Mouse (Mus musculus) hindbrain, embryonic 11.5 days (tissue): ENCODE measurements around the gene Asgr2. TPM values are rescaled to one million over a fixed set of nuclear protein-coding genes. Genes with fewer than 3 reads are reported as not detected.
"Not testable (repeated sequence)": the region's sequence is repeated elsewhere in the genome, so short reads cannot be mapped to it uniquely, and the experiment has no call there.

ENCODE experiments used
- ATAC-seq: fragments of 200-750 bp; cut with Nextera tagmentation; 2 replicates; pipeline ENCODE4 v1.8.0; 2017; ENCODE audit warnings: mild to moderate bottlenecking, moderate TSS enrichment, moderate library complexity; ENCODE audit not compliant: low FRiP score
- DNase-seq: peaks from one replicate; pipeline ENCODE4 v3.0.0-alpha.2; 2015; ENCODE audit warnings: low spot score
- H3K27ac ChIP-seq: fragments of 300-500 bp; sonication (generic); 2 replicates; pipeline ENCODE4 v1.5.1; 2014; ENCODE audit warnings: mild to moderate bottlenecking, low read depth, low read length
- H3K27me3 ChIP-seq: fragments of 300-500 bp; sonication (generic); 2 replicates; pipeline ENCODE4 v1.6.1; 2014; ENCODE audit warnings: mild to moderate bottlenecking, low read length, moderate library complexity, mixed read lengths; ENCODE audit not compliant: control insufficient read depth, insufficient read depth
- H3K36me3 ChIP-seq: fragments of 300-500 bp; sonication (generic); 2 replicates; pipeline ENCODE4 v1.6.1; 2014; ENCODE audit warnings: mild to moderate bottlenecking, low read length, moderate library complexity, mixed read lengths; ENCODE audit not compliant: control insufficient read depth, insufficient read depth
- H3K4me1 ChIP-seq: fragments of 300-500 bp; sonication (generic); replicated peaks from 2 replicates; pipeline ENCODE4 v1.6.1; 2014; ENCODE audit warnings: low read length, mixed read lengths; ENCODE audit not compliant: control insufficient read depth, insufficient read depth
- H3K4me2 ChIP-seq: fragments of 300-500 bp; sonication (generic); replicated peaks from 2 replicates; pipeline ENCODE4 v1.6.1; 2014; ENCODE audit warnings: mild to moderate bottlenecking, low read depth, low read length
- H3K4me3 ChIP-seq: fragments of 300-500 bp; sonication (generic); 2 replicates; pipeline ENCODE4 v1.5.1; 2014; ENCODE audit warnings: low read depth, low read length
- H3K9ac ChIP-seq: fragments of 300-500 bp; sonication (generic); 2 replicates; pipeline ENCODE4 v1.6.1; 2014; ENCODE audit warnings: low read depth, low read length
- H3K9me3 ChIP-seq: fragments of 300-500 bp; sonication (generic); 2 replicates; pipeline ENCODE4 v1.6.1; 2016; ENCODE audit warnings: low read length; ENCODE audit not compliant: control insufficient read depth
- WGBS: fragments of 180-500 bp; shearing (Covaris S2); extraction: QIAGEN DNeasy Blood & Tissue Kit; methylation state at CpG from one replicate; pipeline ENCODE4 v1.1.7; 2014; 5-methylcytosine and 5-hydroxymethylcytosine counted together
- polyA plus RNA-seq: library from polyadenylated mRNA; unstranded; fragments of >200 nt; fragmentation: Nextera tagmentation; extraction: Ambion mirVana; gene quantifications from 2 replicates; pipeline ENCODE4 v1.2.1, GENCODE M21; 2014

The Asgr2 gene
- polyA plus RNA-seq, 1 experiment from 2014 or later: not detected

- Histone ChIP-seq H3K9me3 (no peaks in the 10 kb centered on the region), H3K36me3 (no peaks in the 10 kb centered on the region), H3K4me2 (no peak overlapping the region), H3K4me3 (no peak overlapping the region), H3K9ac (no peak overlapping the region), H3K27me3 (no peaks in the 10 kb centered on the region), H3K27ac (no peak overlapping the region), H3K4me1 (no peaks in the 10 kb centered on the region)
- 76% methylated on average over 8 of the region's 8 CpGs for WGBS
- DNase-seq (no peak), ATAC-seq (no peak)
Observed at GRCm38 (mm10) chr11:70107085-70107484, 14.6 kb downstream of the Asgr2 start.

GRCm38 (mm10) chr11:70110146-70110545, 17.7 kb downstream of the Asgr2 start:
- no peaks in the 10 kb centered on the region for H3K4me1 ChIP-seq
- H3K4me3 ChIP-seq: no peak overlapping the region
- 67% methylated on average over 3 of the region's 3 CpGs for WGBS
- DNase-seq: peak; percentile 51
- no peak overlapping the region for H3K27ac ChIP-seq
- no peak for ATAC-seq
- no peak overlapping the region for H3K4me2 ChIP-seq
- H3K9me3 ChIP-seq: no peaks in the 10 kb centered on the region
- no peak overlapping the region for H3K9ac ChIP-seq
- H3K27me3 ChIP-seq: no peaks in the 10 kb centered on the region
- no peaks in the 10 kb centered on the region for H3K36me3 ChIP-seq

GRCm38 (mm10) chr11:70114562-70114961, 22.1 kb downstream of the Asgr2 start:
- Histone ChIP-seq H3K27me3 (no peaks in the 10 kb centered on the region), H3K36me3 (no peaks in the 10 kb centered on the region), H3K9ac (no peak overlapping the region), H3K4me1 (no peaks in the 10 kb centered on the region), H3K27ac (no peak overlapping the region), H3K4me3 (no peak overlapping the region), H3K4me2 (no peak overlapping the region), H3K9me3 (no peaks in the 10 kb centered on the region)
- ATAC-seq: no peak
- DNase-seq: no peak
- 71% methylated on average over 4 of the region's 4 CpGs for WGBS

GRCm38 (mm10) chr11:70115901-70116300, 23.5 kb downstream of the Asgr2 start:
- Histone ChIP-seq H3K4me2 (no peak overlapping the region), H3K4me3 (no peak overlapping the region), H3K27me3 (no peaks in the 10 kb centered on the region), H3K4me1 (no peaks in the 10 kb centered on the region), H3K9ac (no peak overlapping the region), H3K27ac (no peak overlapping the region), H3K9me3 (no peaks in the 10 kb centered on the region), H3K36me3 (no peaks in the 10 kb centered on the region)
- WGBS: 92% methylated on average over 3 of the region's 3 CpGs
- ATAC-seq: no peak
- DNase-seq: no peak

GRCm38 (mm10) chr11:70129926-70130379, 37.5 kb downstream of the Asgr2 start, which contains the start of gene Mgl2:
TSS of gene Mgl2 (plus strand) at chr11:70130329.
- Histone ChIP-seq H3K9ac (no peak within 1 kb of the TSS), H3K36me3 (no peaks in the 10 kb centered on the region), H3K4me2 (no peak within 1 kb of the TSS), H3K9me3 (no peaks in the 10 kb centered on the region), H3K27ac (no peak within 1 kb of the TSS), H3K27me3 (no peaks in the 10 kb centered on the region), H3K4me3 (no peak within 1 kb of the TSS), H3K4me1 (no peaks in the 10 kb centered on the region)
- DNase-seq (no peak), ATAC-seq (no peak)
- WGBS: 80% methylated on average over 9 of the region's 9 CpGs

- not testable (repeated sequence) for H3K4me2 ChIP-seq, H3K27me3 ChIP-seq, H3K9ac ChIP-seq, H3K4me1 ChIP-seq, H3K27ac ChIP-seq, DNase-seq, H3K9me3 ChIP-seq, H3K4me3 ChIP-seq, ATAC-seq, H3K36me3 ChIP-seq
- 83% methylated on average over 3 of the region's 3 CpGs for WGBS
Observed at GRCm38 (mm10) chr11:70135001-70135400, 42.6 kb downstream of the Asgr2 start.

- not testable (repeated sequence) for H3K4me3 ChIP-seq, H3K36me3 ChIP-seq, H3K27ac ChIP-seq, ATAC-seq, H3K9me3 ChIP-seq, H3K9ac ChIP-seq, H3K27me3 ChIP-seq, H3K4me2 ChIP-seq, H3K4me1 ChIP-seq, DNase-seq
- WGBS: 95% methylated on average over 8 of the region's 8 CpGs
Observed at GRCm38 (mm10) chr11:70135925-70136324, 43.5 kb downstream of the Asgr2 start.

GRCm38 (mm10) chr11:70139171-70139570, 46.7 kb downstream of the Asgr2 start:
- no peaks in the 10 kb centered on the region for H3K9me3 ChIP-seq
- H3K36me3 ChIP-seq: no peaks in the 10 kb centered on the region
- H3K4me2 ChIP-seq: no peak overlapping the region
- H3K9ac ChIP-seq: no peak overlapping the region
- no peak overlapping the region for H3K4me3 ChIP-seq
- WGBS: 87% methylated on average over 10 of the region's 10 CpGs
- H3K4me1 ChIP-seq: no peaks in the 10 kb centered on the region
- H3K27ac ChIP-seq: no peak overlapping the region
- DNase-seq (no peak), ATAC-seq (no peak)
- no peaks in the 10 kb centered on the region for H3K27me3 ChIP-seq

- 74% methylated on average over 3 of the region's 3 CpGs for WGBS
Observed at GRCm38 (mm10) chr11:70151072-70151471, 58.6 kb downstream of the Asgr2 start.

More at GRCm38 (mm10) chr11:70151072-70151471, 58.6 kb downstream of the Asgr2 start:
- Histone ChIP-seq H3K4me3 (no peak overlapping the region), H3K9me3 (no peaks in the 10 kb centered on the region), H3K36me3 (no peaks in the 10 kb centered on the region), H3K27ac (no peak overlapping the region), H3K4me1 (no peaks in the 10 kb centered on the region), H3K27me3 (no peaks in the 10 kb centered on the region), H3K9ac (no peak overlapping the region), H3K4me2 (no peak overlapping the region)
- DNase-seq (no peak), ATAC-seq (no peak)
